Mouse (Mus musculus) kidney, postnatal 0 days (tissue): Measurements from ENCODE around the gene Stx8. TPM values are rescaled to one million over a fixed set of nuclear protein-coding genes. Genes with fewer than 3 reads are reported as not detected.

ENCODE experiments used
- ATAC-seq: fragments of 200-750 bp; cut with Nextera tagmentation; replicated peaks from 2 replicates; pipeline ENCODE4 v1.8.0; 2017; ENCODE audit warnings: low read depth, moderate number of reproducible peaks, moderate TSS enrichment, moderate library complexity; ENCODE audit not compliant: low FRiP score
- DNase-seq: peaks from one replicate; pipeline ENCODE4 v3.0.0-alpha.2; 2016; ENCODE audit warnings: low spot score
- H3K27ac ChIP-seq: fragments of 300-500 bp; sonication (generic); 2 replicates; pipeline ENCODE4 v1.5.1; 2014; ENCODE audit warnings: mild to moderate bottlenecking
- H3K27me3 ChIP-seq: fragments of 300-500 bp; sonication (generic); 2 replicates; pipeline ENCODE4 v1.6.1; 2014; ENCODE audit warnings: low read length, mixed read lengths; ENCODE audit not compliant: insufficient read depth
- H3K36me3 ChIP-seq: fragments of 300-500 bp; sonication (generic); 2 replicates; pipeline ENCODE4 v1.6.1; 2014; ENCODE audit warnings: low read length, mixed read lengths; ENCODE audit not compliant: insufficient read depth
- H3K4me1 ChIP-seq: fragments of 300-500 bp; sonication (generic); replicated peaks from 2 replicates; pipeline ENCODE4 v1.6.1; 2014; ENCODE audit warnings: antibody characterized with exemption, low read length, mixed read lengths; ENCODE audit not compliant: insufficient read depth
- H3K4me2 ChIP-seq: fragments of 300-500 bp; sonication (generic); 2 replicates; pipeline ENCODE4 v1.6.1; 2014; ENCODE audit warnings: mild to moderate bottlenecking, low read length, moderate library complexity, mixed read lengths
- H3K4me3 ChIP-seq: fragments of 300-500 bp; sonication (generic); replicated peaks from 2 replicates; pipeline ENCODE4 v1.5.1; 2014; ENCODE audit warnings: low read depth, low read length
- H3K9ac ChIP-seq: fragments of 300-500 bp; sonication (generic); 2 replicates; pipeline ENCODE4 v1.6.1; 2014; ENCODE audit warnings: low read depth, low read length
- H3K9me3 ChIP-seq: fragments of 300-500 bp; sonication (generic); replicated peaks from 2 replicates; pipeline ENCODE4 v1.6.1; 2016; ENCODE audit warnings: low read length, inconsistent platforms, mixed read lengths
- CTCF ChIP-seq: IDR thresholded peaks from 2 replicates; pipeline ENCODE4 v1.5.1; 2016; ENCODE audit warnings: antibody characterized with exemption, low read depth, mild to moderate bottlenecking, moderate library complexity
- WGBS: fragments of 180-500 bp; shearing (Covaris S2); extraction: QIAGEN DNeasy Blood & Tissue Kit; methylation state at CpG from one replicate; pipeline ENCODE4 v1.1.7; 2014; 5-methylcytosine and 5-hydroxymethylcytosine counted together
- polyA plus RNA-seq: library from polyadenylated mRNA; unstranded; fragments of >200 nt; fragmentation: Nextera tagmentation; extraction: Ambion mirVana; gene quantifications from 2 replicates; pipeline ENCODE4 v1.2.1, GENCODE M21; 2015

Stx8 gene
- polyA plus RNA-seq, 1 experiment from 2014 or later: 84.5 TPM

- Histone ChIP-seq H3K9ac (no peak overlapping the region), H3K4me2 (no peak overlapping the region), H3K4me1 (no peaks in the 10 kb centered on the region), H3K36me3 (no peaks in the 10 kb centered on the region), H3K4me3 (no peak overlapping the region), H3K27me3 (no peaks in the 10 kb centered on the region), H3K9me3 (no peaks in the 10 kb centered on the region), H3K27ac (no peak overlapping the region)
- 28% methylated on average over 3 of the region's 3 CpGs for WGBS
- DNase-seq: no peak
- no peak for TF ChIP-seq CTCF
- ATAC-seq: no peak
These were observed 63.9 kb downstream of the Stx8 start for GRCm38 (mm10) chr11:68029871-68030270.

GRCm38 (mm10) chr11:68030771-68031170, 64.8 kb downstream of the Stx8 start:
- no peak overlapping the region for H3K9ac ChIP-seq
- 0 out of 2 replicates have a peak, but pooled peaks cover 3% of the 10 kb centered on the region for H3K4me1 ChIP-seq
- H3K4me3 ChIP-seq: no peak overlapping the region
- 100% methylated on average over 1 of the region's 1 CpGs for WGBS
- no peaks in the 10 kb centered on the region for H3K9me3 ChIP-seq
- no peak overlapping the region for H3K4me2 ChIP-seq
- no peaks in the 10 kb centered on the region for H3K36me3 ChIP-seq
- TF ChIP-seq CTCF: no peak
- H3K27ac ChIP-seq: no peak overlapping the region
- H3K27me3 ChIP-seq: no peaks in the 10 kb centered on the region
- ATAC-seq (no peak), DNase-seq (no peak)

GRCm38 (mm10) chr11:68032448-68032847, 66.5 kb downstream of the Stx8 start:
- no peaks in the 10 kb centered on the region for H3K27me3 ChIP-seq
- no peak overlapping the region for H3K9ac ChIP-seq
- H3K4me3 ChIP-seq: no peak overlapping the region
- H3K36me3 ChIP-seq: no peaks in the 10 kb centered on the region
- 52% methylated on average over 2 of the region's 2 CpGs for WGBS
- no peak for ATAC-seq
- TF ChIP-seq CTCF: no peak
- no peak overlapping the region for H3K4me2 ChIP-seq
- DNase-seq: no peak
- 0 out of 2 replicates have a peak, but pooled peaks cover 4% of the 10 kb centered on the region for H3K4me1 ChIP-seq
- no peak overlapping the region for H3K27ac ChIP-seq
- H3K9me3 ChIP-seq: no peaks in the 10 kb centered on the region

- 85% methylated on average over 11 of the region's 11 CpGs for whole genome bisulfite sequencing
- no peaks in the 10 kb centered on the region for H3K36me3 ChIP-seq
- TF ChIP-seq CTCF: no peak
- H3K9me3 ChIP-seq: no peaks in the 10 kb centered on the region
- no peak overlapping the region for H3K9ac ChIP-seq
- ATAC-seq (no peak), DNase-seq (no peak)
- H3K4me3 ChIP-seq: no peak overlapping the region
- no peaks in the 10 kb centered on the region for H3K27me3 ChIP-seq
- H3K4me2 ChIP-seq: no peak overlapping the region
- 0 out of 2 replicates have a peak, but pooled peaks cover 4% of the 10 kb centered on the region for H3K4me1 ChIP-seq
- no peak overlapping the region for H3K27ac ChIP-seq
These were observed 67.4 kb downstream of the Stx8 start for GRCm38 (mm10) chr11:68033331-68033926.

- no peak for TF ChIP-seq CTCF
- H3K27ac ChIP-seq: no peak overlapping the region
- H3K9ac ChIP-seq: no peak overlapping the region
- H3K4me2 ChIP-seq: no peak overlapping the region
- no peak for DNase-seq
- H3K4me3 ChIP-seq: no peak overlapping the region
- ATAC-seq: no peak
- H3K27me3 ChIP-seq: no peaks in the 10 kb centered on the region
- no peaks in the 10 kb centered on the region for H3K36me3 ChIP-seq
- no peaks in the 10 kb centered on the region for H3K9me3 ChIP-seq
- WGBS: 92% methylated on average over 5 of the region's 5 CpGs
- 0 out of 2 replicates have a peak, but pooled peaks cover 4% of the 10 kb centered on the region for H3K4me1 ChIP-seq
These were observed 68.4 kb downstream of the Stx8 start for GRCm38 (mm10) chr11:68034422-68034821.

- ATAC-seq (no peak), DNase-seq (no peak)
- no peaks in the 10 kb centered on the region for H3K9me3 ChIP-seq
- no peaks in the 10 kb centered on the region for H3K36me3 ChIP-seq
- H3K27ac ChIP-seq: no peak overlapping the region
- 88% methylated on average over 4 of the region's 4 CpGs for WGBS
- 0 out of 2 replicates have a peak, but pooled peaks cover 4% of the 10 kb centered on the region for H3K4me1 ChIP-seq
- H3K9ac ChIP-seq: no peak overlapping the region
- H3K4me3 ChIP-seq: no peak overlapping the region
- TF ChIP-seq CTCF: no peak
- H3K27me3 ChIP-seq: no peaks in the 10 kb centered on the region
- no peak overlapping the region for H3K4me2 ChIP-seq
These were observed 69.4 kb downstream of the Stx8 start for GRCm38 (mm10) chr11:68035303-68035891.
